Mouse (Mus musculus) adrenal gland, postnatal 14 days (tissue): ENCODE data around the gene Fto. TPM values are rescaled to one million over a fixed set of nuclear protein-coding genes. Genes with fewer than 3 reads are reported as not detected.

Experiments used
- DNase-seq: peaks from one replicate; pipeline ENCODE4 v3.0.0; 2021; ENCODE audit warnings: mixed read lengths
- total RNA-seq: library from RNA; stranded (reverse); gene quantifications from 2 replicates; pipeline ENCODE4 v1.2.3, GENCODE M21; 2021

Gene Fto
- total RNA-seq, 1 experiment from 2014 or later, result 68.1 TPM

DNA sequence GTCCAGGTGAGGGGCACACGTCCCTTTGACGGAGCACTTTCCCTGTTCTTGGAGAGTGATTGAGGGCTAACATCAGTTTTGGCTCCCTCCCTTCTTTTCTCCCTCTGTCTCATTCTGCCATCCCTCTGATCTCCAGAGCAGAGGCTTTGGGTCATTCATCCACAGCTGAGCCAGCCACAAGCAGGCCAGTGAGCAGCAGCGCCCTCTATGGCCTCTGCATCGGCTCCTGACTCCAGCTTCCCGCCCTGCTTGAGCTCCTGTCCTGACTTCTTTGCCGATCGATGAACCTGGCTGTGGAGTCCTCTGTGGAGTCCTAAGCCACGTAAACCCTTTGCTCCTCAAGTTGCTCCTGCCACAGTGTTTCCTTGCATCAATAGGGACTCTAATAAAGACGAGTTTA, 10.9 kb downstream of the Fto start:
- no peak for DNase-seq

DNA sequence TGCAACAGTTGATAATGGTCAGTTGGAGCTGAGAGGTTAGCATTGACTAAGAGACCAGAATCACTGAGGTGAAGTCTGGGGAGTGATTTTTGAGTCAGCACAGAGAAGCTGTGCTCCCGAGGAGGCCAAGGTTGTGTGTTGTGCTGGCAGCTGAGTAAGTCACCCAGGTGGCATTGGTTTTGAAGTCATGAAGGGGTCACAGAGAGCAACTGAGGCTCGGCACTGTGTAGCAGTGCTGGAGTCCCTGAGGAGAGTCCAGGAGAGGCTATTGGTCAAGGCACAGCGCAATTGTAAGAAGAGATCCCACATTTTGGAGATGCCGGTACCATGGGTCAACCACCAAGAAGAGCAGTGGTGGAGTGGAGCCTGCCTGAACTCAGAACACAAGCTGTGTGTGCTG, 11.6 kb downstream of the Fto start:
- no peak for DNase-seq

DNA sequence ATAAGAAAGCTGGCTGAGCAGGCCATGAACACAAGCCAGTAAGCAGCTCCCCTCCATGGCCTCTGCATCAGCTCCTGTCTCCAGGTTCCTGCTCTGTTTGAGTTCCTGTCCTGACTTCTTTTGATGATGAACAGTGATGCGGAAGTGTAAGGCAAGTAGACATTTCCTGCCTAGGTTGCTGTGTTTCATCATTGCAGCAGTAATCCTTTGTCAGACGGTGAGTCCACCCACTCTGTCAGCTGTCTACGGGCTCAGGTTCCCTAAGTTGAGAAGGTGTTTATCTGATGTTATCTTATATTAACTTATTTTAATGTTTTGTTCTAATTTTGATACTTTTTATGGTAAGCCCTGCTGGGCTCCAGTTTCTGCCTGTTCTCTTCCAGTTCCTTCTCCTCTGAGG, 12.7 kb downstream of the Fto start:
- DNase-seq, result no peak

DNA sequence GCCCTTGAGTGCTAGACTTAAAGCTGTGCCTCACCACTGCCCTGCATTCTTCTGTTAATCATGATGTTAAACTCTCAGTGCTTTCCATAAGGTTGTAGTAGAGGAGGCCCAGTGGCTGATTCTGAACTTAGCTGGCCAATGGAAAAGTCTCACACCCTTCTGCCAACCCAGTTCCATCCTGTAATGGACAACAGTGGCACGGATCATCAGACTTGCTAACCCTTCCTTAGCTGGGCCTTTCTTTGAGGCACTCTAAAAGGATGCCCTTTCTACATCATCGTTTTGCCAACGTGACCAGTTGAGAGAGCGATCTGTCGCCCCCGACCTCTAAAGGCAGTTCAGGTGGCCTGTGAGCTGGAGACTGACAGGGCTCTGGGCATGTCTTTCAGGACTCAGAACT, 13.6 kb downstream of the Fto start:
- DNase-seq, result no peak

DNA sequence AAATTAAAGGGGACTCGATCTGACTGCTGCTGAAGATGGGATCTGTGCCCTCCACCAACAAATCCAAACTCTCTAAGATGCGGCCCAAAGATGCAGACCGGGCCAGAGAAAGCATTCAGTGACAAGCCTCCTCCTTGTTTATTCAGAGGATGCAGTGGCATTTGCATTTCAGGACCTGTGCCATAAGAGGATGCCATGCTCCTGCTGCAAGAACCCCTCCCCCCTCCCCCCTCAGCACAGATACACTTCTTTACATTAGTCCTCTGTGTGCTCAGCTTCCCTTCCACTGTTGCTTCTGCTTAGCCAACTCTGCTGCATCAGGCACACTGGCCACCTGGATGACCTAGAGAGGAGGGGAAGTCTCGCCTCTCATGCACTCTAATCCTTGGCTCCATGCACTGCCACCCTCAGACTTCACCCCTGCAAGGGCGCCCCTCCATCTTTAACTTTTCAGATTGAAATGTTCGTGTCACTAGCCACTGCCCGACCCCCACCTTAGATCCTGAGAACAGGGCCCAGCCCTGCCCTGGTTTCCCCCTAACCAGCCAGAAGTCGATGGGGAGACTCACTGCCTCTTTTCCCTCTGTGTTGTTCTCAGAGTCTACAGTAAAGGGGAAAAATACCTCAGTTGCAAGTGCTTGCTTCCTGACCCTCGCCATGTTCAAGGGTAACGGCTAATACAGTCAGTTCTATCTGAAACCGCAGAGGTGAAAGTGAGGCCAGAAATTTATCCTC, 14.3 kb downstream of the Fto start:
- DNase-seq, result no peak

DNA sequence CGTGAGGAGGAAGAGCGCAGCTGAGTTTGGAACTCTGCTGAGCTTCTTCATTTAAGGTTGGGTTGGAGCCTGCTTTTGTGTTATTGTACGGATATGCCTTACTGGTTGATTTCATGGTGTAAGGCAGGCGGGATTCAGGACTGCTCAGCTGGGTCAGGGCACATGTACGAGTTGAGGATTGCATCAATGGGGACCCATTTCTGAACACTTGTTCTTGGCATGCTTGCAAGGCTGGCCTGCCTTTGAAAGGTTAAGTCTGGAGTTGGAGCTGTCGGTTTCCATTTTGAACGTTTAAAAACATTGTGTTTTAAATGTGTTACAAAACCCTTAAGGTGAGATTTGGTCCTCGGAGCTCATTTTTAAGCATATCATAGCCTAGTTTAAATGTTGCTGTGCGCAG, 15.7 kb downstream of the Fto start:
- DNase-seq, result no peak

DNA sequence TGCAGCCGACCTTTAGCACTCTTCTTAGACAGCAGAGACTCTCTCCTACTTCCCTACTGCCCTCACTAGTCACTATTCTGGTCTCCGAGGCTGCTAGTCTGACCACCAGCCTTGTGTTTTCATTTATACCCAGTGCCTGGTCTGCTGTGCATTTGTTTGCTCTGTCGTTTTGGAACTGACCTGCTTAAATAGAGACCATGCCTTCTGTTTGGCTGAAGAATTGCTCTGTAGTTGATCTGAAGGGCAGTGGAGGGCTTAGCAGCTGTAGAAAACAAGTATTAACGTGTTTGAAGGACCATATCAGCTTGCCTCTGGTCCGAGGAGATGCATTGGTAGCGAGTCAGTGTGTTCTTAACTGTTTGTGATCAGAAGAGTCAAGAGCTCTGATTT, 16.1 kb downstream of the Fto start:
- DNase-seq, result no peak

DNA sequence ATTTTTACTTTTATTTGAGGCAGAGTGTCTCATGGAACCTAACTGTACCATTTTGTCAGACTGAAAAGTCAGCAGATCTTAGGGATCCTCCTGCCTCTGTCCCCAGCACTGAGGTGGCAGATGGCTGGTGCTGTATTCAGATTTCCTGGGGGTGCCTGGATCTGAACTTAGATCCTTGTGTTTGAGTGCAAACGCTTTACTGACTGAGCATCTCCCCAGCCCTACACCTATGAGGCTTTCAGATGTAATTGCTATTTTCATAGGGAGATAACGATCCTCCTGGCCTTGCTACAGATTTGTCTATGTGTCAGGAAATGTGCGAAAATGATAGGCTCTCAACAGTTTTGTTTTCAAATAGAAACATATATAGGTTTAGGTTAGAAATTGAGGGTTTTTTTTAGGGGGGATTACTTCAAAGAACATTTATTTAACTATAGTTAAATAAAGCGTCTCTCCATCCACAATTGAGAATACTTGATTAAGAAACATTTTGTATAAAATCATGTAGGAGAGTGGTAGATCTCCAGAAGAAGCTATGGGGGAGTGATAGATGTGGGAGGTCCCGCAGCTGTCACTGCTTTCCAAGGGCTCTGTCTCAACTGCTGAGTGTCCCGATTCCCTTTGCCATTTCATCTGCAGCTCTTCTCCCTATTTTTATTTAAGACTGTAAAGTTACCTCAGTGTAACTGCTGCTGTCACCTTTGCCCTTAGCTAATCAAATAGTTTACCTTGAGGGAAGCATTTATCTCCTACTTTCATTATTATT, 25.2 kb downstream of the Fto start:
- no peak for DNase-seq

DNA sequence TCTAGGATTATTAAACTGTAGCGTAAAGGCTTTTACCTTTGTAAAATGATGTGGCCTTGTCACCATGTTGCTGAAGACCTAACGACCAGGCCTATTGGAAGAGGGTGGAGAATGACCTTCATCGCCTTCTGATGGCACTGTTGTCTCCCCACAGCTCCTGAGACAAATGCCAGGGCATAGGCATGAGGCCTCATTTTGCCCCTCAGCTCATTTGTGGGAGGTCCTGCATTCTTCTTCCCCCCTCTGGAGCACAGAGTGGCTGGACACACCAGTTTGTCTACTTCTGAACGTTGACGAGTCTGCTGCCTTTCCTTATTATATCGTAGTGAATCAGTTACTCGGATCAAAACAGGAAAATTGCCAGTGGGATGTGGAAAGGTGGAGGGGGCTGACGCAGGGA, 26.3 kb downstream of the Fto start:
- DNase-seq, result no peak

DNA sequence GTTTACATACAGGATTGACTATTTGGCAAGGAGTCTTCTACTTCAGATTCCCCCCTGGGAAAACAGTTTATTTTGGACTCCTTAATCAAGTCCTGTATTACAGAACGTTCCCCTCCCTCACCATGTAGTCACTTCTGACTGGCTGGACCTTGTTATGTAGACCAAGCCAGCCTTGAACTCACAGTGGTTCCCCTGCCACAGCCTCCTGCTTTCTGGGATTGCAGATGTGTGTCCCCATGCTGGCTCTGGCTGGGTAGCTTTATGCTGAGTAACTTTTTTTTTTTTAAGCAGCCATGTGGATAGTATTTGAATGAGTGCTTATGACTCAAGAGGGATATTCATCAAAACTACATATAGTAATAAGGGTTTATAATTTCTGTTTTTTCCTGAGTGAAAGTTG, 27.4 kb downstream of the Fto start:
- no peak for DNase-seq

DNA sequence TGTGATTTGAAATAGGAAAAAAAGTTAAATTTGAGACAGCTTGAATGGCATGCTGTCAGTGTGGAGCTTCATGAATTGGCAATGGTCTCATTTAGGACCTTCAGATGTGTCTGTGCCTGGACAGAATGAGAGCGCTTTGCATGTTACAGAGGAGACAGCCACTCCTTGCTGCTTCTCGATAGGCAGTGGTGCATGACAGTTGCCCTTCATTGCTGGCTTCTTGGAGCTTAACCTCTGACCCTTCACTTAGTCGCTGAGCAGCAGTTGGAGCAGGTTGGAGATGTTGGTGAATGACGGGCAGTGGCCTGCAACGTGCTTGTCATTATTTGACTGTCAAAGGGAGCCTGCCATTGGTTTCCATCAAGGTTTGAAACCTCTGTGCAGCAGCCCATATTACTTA, 28.9 kb downstream of the Fto start:
- no peak for DNase-seq

DNA sequence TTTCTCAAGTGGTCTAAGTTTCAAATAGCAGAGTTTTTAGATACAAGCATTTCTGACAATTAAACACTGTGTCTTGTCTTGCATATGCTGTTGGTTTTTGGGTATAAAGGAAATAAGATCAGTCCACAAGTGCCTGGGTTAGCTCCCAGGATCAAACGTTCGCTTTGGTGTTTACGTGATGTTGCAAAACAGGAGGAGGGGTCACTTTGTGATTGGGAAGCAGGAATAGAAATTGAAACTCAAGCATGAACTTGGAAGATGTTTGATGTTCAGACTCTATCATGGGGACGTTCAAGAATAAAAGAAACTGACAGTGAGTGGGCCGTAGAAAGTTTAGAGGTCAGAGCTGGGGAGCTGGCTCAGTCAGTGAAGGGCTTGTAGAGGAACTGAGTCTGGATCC, 29.5 kb downstream of the Fto start:
- no peak for DNase-seq

DNA sequence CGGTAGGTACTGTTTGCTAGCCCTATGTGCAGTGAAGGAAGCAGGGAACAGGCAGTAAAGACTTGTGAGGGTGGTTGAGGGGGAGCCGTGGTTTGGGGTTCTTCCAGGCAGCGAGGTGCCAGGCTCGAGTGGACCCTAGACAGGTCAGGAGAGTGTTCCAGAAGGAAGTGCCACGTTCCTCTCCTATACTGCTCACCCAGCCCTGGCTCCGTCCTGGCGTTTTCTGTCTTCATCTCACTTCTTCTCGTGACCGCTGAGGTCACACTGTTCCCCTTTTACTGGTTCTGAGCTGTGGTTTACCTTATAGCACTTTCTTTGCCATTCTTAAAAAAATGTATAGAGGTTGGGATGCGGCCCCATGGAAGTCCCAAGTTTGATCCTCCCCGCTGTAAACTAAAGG, 31.3 kb downstream of the Fto start:
- no peak for DNase-seq

DNA sequence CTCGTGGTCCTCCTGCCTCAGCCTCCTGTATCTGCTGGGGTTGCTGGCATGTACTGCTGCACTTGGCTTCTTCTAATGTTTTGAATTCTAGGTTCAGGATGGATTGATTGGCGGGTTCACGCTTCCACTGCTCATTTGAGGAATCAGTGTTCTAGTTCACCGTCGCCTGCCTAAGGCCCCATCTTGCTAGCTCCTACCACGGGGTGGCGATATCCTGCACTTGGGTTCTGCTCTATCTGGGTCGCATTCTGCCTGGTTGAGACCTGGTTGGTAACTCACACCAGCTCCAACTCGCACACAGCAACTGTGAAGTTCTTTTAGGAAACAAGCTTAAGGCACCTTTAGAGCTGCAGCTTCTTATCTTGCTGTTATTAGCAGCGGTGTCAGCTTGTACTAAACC, 33.8 kb downstream of the Fto start:
- DNase-seq, result no peak

DNA sequence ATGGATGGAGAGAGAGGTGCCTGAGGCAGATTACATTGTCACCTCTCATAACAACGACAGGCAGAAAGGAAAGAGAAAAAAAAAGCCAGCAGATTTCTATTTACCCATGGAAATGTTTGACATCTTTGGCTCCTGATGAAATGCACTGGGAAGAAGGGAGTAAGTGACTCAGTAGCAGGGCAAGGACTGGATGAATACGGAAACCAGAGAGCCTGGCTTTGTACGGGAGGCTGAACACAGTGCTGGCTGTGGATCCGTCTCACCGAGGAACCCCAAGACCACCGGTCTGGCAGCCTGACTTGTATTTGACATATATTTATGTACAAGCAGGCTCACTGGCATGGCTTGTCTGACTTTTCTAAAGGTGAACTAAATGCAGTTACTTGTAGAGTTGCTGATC, 34.3 kb downstream of the Fto start:
- DNase-seq, result no peak

DNA sequence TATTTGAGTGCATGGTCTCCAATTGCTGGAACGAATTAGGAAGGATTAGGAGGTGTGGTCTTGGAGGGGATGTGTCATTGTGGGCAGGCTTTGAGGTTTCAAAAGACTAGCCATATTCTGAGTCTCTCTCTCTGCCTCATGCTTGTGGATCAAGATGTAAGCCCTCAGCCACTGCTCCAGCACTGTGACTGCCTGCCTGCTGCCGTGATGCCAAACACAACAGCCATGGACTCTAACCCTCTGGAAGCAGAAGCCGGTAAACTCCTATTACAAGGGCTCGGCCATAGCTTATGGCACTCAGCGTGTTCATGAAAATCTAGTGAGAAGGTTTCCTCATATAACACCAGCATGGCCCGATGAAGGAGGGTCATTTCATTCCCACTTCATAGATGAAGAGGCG, 36.5 kb downstream of the Fto start:
- DNase-seq, result no peak

DNA sequence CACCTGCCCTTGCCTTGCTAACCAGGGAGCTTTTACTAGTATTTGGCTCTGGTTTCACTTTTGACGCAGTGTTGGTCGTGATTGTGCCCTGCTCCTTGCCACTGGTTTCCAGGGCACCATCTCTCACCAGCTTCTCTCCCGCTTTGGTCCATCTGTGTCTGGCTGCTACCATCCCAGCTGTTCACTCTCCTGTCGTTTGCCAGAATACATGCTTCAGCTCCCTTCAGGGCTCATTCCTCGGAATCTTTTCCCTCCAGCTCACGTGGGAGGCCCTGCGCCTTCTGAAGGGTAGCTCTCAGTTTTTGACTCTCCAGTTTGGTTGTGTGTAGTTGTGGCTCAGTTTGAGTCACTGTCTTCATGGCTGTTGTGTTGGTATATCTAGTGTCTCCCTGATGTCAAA, 37.3 kb downstream of the Fto start:
- DNase-seq, result no peak

DNA sequence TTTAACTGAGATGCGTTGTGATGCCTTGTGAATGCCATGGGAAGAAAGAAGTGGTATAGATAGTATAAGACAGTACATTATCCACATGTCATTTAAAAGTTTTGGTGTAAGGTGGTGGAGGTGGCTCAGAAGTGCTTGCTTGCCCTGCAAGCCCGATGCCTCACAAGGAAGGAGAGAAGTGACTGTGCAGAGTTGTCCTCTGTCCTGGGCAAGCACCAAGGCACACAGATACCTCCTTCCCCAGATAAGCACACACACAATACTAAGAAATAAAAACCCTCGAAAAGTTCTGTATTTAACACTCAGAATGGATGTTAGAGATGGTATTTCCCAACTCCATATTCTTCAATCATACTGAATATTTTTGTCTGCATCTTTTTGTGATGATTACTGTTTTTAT, 39.3 kb downstream of the Fto start:
- no peak for DNase-seq

DNA sequence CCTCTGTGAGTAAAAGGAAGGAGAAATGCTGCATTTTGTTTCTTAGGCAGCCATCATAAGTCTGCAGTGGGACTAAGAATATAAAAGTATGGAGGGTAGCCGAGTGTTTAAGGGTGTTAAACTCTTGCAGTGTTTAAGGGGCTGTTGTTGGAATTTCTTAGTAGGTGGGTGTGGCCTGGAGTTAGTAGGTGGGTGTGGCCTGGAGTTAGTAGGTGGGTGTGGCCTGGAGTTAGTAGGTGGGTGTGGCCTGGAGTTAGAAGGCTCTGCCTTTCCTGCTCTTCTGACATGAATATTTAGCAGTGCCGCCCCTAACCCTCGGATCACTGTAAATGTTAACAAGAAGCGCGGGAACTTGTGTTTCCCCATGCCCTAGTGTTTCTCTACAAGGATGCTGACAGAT, 39.7 kb downstream of the Fto start:
- DNase-seq, result no peak

DNA sequence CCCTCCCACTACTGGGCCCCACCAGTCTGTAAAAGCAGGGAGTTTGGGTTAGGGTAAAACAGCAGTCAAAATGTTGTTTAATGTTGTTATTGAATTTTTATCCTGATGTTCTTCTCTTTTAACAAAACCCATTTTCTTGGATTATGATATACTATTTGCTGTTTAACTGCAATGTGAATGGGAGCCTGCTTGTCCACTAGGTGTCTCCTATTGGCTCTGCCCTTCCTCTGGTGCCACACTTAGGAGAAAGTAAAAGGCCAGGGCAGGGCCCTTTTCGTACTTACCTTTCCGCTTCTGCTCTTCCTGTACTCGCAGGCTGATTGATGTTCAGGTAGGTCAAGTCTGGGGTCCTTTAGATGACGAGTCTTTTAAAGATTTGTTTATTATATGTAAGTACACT, 40.6 kb downstream of the Fto start:
- DNase-seq, result no peak

DNA sequence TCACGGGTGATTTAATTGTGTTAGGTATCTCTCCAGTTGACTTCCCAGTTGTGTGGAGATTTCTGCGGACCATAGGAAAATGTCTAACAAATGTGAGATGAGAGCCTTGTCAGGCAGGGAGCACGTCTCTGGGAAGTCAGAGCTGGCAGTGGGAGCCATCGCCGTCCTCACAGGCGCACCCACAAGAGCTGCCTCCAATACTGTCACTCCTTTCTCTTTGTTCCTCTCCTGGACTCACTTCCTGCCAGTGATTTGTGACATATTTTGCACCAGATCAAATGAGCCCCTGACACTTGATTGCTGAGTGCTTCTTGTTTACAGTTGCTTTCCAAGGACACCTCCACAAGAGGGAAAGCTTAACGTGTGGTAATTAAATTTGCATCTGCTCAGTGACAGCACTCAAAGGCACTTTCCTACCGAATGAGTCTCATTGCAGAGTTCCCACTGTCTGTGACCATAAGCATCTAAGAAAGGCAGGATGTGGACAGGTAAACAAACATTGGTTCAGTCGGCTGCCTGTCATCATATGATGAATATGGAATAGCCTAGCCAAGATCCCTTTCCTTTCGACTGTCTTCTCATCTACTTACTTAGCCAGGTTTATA, 42.1 kb downstream of the Fto start:
- DNase-seq, result no peak

DNA sequence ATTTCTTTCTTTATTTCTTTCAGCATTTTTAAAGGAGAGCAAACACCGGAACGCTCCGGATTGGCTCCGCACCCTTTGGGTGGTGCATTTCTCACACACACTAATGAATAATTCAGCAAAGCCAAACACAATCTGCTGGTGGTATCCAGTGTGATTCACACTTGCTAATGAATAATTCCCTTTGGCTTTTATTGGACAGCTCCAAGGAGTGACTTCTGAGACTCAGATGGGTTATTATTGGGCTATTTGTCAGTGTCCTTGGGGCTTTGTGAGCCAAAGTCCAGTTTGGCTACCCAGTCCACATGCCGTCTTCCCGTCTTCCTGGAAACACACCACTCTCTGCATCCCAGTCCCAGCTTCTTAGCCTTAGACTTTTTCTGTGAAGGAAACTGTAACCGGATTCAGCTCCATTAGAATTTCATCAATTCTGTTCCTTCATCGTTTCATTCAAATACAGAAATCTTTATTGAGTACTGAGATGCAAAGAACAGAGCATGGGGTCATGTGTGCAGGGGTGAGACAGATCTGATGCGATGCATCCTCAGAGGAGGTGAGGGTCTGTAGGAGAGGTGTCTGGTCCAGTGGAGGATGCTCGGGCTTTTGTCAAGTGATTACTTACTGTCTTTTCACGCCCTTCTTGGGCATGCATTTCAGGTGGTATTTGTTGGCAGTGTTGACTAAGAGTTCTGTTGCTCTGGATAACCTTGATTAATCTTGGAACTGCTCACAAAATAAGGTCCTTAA, 42.8 kb downstream of the Fto start:
- DNase-seq, result no peak

DNA sequence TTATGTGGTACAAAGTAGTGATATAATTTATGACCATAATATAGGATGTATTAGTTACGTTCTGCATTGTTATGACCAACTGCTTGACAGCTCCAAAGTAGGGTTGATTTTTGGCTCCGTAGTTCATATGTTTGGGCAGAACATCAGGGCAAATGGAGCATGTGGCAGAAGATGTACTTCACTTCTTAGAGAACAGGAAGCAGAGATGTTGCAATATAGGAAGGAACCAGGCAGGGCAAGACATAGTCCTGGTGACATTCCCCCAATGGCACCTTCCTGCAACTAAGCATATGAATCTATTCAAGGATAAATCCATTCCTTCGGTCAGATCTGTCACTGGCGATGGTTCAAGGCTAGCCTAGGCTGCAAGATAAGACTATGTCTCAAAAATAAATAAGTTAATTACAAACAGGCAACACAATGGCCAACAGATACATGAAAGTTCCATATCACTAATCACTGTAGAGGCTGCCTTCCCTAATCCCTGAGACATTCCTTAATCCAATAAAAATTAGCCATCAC, 44.2 kb downstream of the Fto start:
- no peak for DNase-seq
